Mouse (Mus musculus) retina, embryonic 14.5 days (tissue): Measurements from ENCODE around the gene Saxo1.

Experiments
- DNase-seq: peaks from one replicate; pipeline ENCODE4 v3.0.0-alpha.2; 2015; ENCODE audit warnings: low spot score

Saxo1 gene

GRCm38 (mm10) chr4:86558228-86558627 is at the start of gene Saxo1:
Gene Saxo1 (minus strand): TSS chr4:86558328.
- DNase-seq = no peak

GRCm38 (mm10) chr4:86591304-86591703 is 33.2 kb upstream of the Saxo1 start:
- DNase-seq = no peak

DNA sequence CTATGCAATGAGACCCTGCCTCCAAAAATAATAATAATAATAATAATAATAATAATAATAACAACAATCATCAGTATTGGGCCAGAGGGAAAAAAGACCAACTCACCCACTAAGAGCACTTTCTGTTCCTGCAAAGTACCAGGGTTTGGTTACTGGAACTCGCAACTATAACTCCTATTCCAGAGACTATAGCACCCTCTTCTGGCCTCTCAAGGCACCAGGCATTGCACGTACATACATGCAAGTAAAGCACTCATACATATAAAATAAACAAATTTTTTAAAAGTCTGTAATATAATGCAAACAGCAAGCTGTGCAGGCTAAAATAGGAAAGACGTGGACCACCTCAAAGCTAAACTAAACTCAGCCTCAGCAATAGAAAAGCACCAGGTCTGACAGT is 30.1 kb upstream of the Saxo1 start:
- no peak for DNase-seq

- DNase-seq = no peak
Observed at GRCm38 (mm10) chr4:86580591-86580990, 22.5 kb upstream of the Saxo1 start.

- DNase-seq = no peak
Observed at GRCm38 (mm10) chr4:86580056-86580455, 21.9 kb upstream of the Saxo1 start.

- no peak for DNase-seq
Observed at GRCm38 (mm10) chr4:86576630-86577225, 18.6 kb upstream of the Saxo1 start.

- peak; percentile 49 for DNase-seq
Observed at GRCm38 (mm10) chr4:86576120-86576541, 18.0 kb upstream of the Saxo1 start.

DNA sequence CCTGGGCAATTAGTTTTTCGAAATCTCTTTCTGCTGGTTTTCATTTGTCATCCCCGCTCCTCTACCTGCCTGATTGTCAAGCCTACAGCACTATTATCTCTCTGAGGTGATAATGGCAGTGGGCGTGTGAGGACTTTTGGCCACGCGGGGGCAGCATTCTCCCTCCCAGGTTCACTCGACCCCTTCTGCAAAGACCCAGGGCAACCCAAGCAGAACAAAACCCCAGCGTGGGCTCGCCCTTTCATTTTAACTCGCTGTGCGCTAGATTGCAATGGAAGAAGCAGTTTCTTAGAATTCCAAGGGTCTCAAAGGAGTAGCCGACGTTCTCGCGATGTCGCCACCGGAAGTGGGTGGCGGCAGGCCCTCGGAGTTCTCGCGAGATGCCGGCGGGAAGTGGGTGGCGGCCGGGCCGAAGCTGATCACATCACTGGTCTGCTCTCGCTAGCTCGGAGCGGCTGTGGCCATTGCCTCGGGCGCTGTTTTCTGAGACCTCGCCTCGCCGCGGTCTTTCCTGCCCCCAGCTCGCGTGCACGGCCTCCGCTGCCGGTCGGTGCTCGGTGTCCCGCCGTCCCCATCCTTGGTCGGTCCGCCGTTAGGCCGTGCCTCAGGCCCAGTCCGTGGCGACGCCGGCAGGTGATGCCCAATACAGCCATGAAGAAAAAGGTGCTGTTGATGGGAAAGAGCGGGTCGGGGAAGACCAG is 17.3 kb upstream of the Saxo1 start, which contains the start of gene Rraga:
Rraga (plus strand) TSS at position 386 of the 701 bp plus-strand sequence.
- DNase-seq = peak; percentile 96

DNA sequence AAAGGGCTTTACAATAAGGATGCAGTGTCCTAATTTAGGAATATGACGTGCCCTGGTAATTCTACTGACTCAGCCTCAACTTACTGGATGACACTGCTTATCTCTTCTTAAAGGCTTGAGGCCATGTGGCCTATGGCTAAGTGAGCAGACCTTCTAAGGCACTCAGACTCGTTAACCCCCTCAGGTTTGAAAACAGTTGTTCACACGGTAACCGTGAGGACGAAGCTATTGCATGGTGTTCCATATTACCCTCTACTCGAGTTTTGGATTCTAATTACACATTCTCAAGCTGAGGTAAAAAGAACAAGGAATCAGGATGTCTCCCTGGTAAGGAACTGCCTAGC is 16.8 kb upstream of the Saxo1 start:
- no peak for DNase-seq

- no peak for DNase-seq
Observed at GRCm38 (mm10) chr4:86561061-86561460, 2.9 kb upstream of the Saxo1 start.

GRCm38 (mm10) chr4:86559006-86559405 is 878 bp upstream of the Saxo1 start:
- no peak for DNase-seq

- no peak for DNase-seq
Observed at GRCm38 (mm10) chr4:86557371-86557770, 757 bp downstream of the Saxo1 start.

DNA sequence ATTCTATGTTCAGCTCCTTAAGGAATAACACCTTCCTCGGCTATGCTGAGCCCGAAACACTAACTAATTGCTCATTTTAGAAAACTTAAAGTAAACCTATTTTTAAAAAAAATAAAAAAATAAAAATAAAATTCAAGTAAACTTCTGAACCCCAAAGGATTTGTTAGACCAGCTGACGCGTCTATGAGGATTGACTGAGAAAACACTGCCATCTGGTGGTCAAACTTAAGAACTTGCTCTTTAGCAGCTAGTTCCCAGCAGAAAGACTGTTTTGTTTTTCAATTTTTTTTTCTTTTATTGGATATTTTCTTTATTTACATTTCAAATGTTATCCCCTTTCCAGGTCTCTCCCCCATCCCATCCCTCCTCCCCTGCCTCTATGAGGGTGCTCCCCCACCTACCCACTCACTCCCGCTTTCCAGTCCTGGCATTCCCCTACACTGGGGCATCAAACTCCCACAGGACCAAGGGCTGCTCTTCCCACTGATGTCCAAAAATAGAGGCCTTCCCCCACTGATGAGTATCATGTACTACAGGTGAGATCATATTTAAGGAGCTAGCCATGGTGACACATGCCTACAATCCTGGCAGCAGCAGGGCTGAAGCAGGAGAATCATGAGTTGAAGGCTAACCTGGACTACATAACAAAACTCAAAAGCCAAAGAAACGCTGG is 3.0 kb downstream of the Saxo1 start:
- DNase-seq = peak; percentile 84

GRCm38 (mm10) chr4:86548332-86548731 is 9.8 kb downstream of the Saxo1 start:
- no peak for DNase-seq

DNA sequence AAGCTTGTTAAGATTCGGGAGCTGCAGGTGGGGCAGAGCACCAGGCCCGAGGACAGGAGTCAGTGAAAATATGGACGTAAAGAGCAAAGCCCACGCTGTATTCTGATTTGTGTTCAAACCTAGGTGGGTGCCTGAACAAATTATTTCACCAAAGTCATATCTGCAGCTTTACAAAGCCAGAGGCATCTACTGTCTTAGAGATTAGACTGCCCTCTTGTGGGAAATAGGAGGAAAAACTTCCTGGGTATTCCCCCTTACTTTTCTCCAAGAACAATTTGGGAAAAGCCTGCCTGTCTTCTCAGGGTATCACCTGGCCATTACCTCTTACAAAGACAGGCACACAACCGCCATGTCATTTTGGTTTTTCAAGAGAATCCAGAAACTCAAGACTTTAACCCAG is 12.5 kb downstream of the Saxo1 start:
- DNase-seq = peak; percentile 74

GRCm38 (mm10) chr4:86543999-86544398 is 14.1 kb downstream of the Saxo1 start:
- peak; percentile 13 for DNase-seq

- no peak for DNase-seq
Observed at GRCm38 (mm10) chr4:86541573-86541972, 16.6 kb downstream of the Saxo1 start.

DNA sequence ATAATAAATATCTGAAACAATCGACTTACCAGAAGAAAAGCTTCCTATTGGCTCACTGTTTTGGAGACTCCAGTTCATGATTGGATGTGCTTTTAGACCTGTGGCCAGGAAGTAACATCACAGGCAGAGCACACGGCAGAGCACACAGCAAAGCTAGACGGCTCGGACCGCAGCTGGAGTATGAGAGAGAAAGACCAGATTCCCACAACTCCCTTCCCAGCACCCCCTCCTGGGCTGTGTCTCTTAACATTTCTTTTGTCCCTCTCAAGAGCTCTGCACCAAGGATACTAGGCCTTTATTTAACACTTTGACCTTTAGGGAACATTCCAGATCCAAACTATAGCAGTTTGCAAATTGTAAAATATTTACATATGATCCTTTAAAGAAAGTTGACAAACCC is 19.2 kb downstream of the Saxo1 start:
- DNase-seq = no peak

DNA sequence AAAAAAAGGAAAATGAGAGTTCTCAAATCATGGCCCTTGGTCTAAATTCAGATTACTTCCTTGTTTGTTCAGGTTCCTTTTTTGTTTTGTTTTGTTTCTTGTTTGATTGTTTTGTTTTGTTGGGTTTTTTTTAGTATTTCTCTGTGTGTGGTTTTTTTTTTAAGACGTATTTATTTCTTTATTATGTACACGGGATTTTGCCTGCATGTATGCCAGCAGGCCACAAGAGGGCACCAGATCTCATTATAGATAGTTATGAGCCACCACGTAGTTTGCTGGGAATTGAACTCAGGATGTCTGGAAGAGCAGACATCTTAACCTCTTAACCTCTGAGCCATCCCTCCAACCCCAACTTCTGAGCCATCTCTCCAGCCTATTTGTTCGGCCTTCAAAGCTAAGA is 20.2 kb downstream of the Saxo1 start:
- DNase-seq = peak; percentile 72

DNA sequence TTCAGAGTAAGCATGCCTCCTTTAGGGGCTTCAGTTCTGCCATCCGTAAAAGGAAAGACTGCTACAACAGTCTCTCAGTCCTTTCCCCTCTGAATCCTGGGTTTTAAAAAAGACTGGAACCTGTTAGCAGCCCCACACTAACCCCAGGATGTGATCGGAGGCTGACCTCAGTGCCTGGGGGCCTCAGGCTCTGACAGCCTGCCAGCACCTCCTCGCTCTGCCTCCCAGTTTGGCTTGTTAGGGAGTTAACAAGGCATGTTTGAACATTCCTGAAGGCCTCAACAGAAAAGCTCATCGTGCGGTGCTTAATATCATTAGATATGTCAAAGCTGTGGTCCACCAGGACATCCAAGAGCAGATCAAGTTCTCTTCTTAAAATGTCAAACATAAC is 24.0 kb downstream of the Saxo1 start:
- DNase-seq = no peak

DNA sequence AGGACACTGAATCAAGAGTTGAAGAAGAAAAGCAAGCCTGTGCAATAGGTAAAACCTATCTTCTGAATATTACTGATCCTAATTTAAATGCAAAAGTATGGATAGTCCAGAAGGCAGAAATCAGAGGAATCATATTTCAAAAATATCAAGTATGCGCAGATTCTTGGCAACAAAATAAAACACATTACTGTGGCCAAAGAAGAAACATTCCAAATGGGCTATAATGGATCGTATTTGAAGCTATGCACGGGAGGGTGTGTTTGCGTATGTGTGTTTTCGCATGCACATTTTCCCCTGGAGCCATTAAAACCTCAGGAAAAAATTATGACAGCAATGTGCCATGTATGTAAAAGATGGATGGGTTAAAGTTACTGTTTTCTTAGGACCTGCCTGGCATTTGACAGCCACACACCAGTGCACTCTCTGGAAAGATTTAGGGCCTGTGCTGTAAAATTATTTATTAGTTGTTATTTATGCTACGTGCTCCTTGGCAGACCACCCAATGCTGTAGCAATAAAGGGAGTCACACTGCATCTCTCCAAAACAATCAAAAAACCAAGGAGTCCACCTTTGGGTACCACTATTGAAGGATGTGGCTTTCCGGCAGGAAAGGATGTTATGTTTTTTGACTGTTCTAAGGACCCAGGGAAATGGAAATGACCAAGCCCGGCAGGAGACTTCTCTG is 24.6 kb downstream of the Saxo1 start:
- DNase-seq = no peak

- DNase-seq = no peak
Observed at GRCm38 (mm10) chr4:86529161-86529560, 29.0 kb downstream of the Saxo1 start.
